Mouse (Mus musculus) left cerebral cortex, postnatal 25 days (tissue): Measurements from ENCODE around the gene Igf2bp3. TPM values are rescaled to one million over a fixed set of nuclear protein-coding genes. Genes with fewer than 3 reads are reported as not detected.

Experiments
- DNase-seq, 2 experiments: peaks; one replicate each; pipeline ENCODE4 v3.0.0; 2022; ENCODE audit warnings: low spot score in 2 of 2, mixed read lengths in 1 of 2
- intact Hi-C: fragments of 180-260 bp; cut with DNase I; formaldehyde crosslinking; loops from one replicate; pipeline ENCODE4 v1.15.1; 2025
- total RNA-seq, 2 experiments: library from RNA; stranded (reverse); gene quantifications; 2 replicates each; pipeline ENCODE4 v1.2.3; 2021

The Igf2bp3 gene
- total RNA-seq, 2 experiments from 2014 or later: 0.16 TPM; not detected in 1

GRCm38 (mm10) chr6:49219920-49220604 is 5.3 kb upstream of the Igf2bp3 start:
- no peak for DNase-seq
- intact Hi-C loops: loop anchor here (2.0 kb wide), 1 partner anchor 1959 kb away; no protein-coding TSS in a partner anchor

- no peak for DNase-seq
- intact Hi-C loops: loop anchor here (2.0 kb wide), 1 partner anchor 1960 kb away; no protein-coding TSS in a partner anchor
Observed at GRCm38 (mm10) chr6:49219001-49219560, 4.3 kb upstream of the Igf2bp3 start.

GRCm38 (mm10) chr6:49218275-49218802 is 3.6 kb upstream of the Igf2bp3 start:
- no peak for DNase-seq
- intact Hi-C loops: loop anchor here (2.0 kb wide), 1 partner anchor 1960 kb away; no protein-coding TSS in a partner anchor

- no peak for DNase-seq
- intact Hi-C loops: loop anchor here (2.0 kb wide), 1 partner anchor 1961 kb away; no protein-coding TSS in a partner anchor
Observed at GRCm38 (mm10) chr6:49217581-49218274, 3.0 kb upstream of the Igf2bp3 start.

- DNase-seq: no peak
- intact Hi-C loops: no loop called here
Observed at GRCm38 (mm10) chr6:49216811-49217542, 2.2 kb upstream of the Igf2bp3 start.

- no peak for DNase-seq
- intact Hi-C loops: no loop called here
Observed at GRCm38 (mm10) chr6:49215748-49216585, 1.2 kb upstream of the Igf2bp3 start.

GRCm38 (mm10) chr6:49214086-49214927 is 450 bp downstream of the Igf2bp3 start:
- intact Hi-C loops: no loop called here
- DNase-seq: no peak

GRCm38 (mm10) chr6:49213581-49214085 is 1.1 kb downstream of the Igf2bp3 start:
- DNase-seq: no peak
- intact Hi-C loops: no loop called here

- intact Hi-C loops: no loop called here
- DNase-seq: no peak
Observed at GRCm38 (mm10) chr6:49212931-49213580, 1.7 kb downstream of the Igf2bp3 start.

- intact Hi-C loops: no loop called here
- DNase-seq: no peak
Observed at GRCm38 (mm10) chr6:49212141-49212540, 2.6 kb downstream of the Igf2bp3 start.

GRCm38 (mm10) chr6:49211596-49211995 is 3.2 kb downstream of the Igf2bp3 start:
- intact Hi-C loops: no loop called here
- no peak for DNase-seq

GRCm38 (mm10) chr6:49209881-49210854 is 4.6 kb downstream of the Igf2bp3 start:
- DNase-seq: no peak
- intact Hi-C loops: loop anchor here (2.0 to 5.0 kb wide), 2 partner anchors 138 to 153 kb away; partner anchors contain the start of gene Malsu1

GRCm38 (mm10) chr6:49208935-49209334 is 5.8 kb downstream of the Igf2bp3 start:
- intact Hi-C loops: loop anchor here (2.0 to 5.0 kb wide), 2 partner anchors 137 to 152 kb away; partner anchors contain the start of gene Malsu1
- no peak for DNase-seq

GRCm38 (mm10) chr6:49208297-49208930 is 6.3 kb downstream of the Igf2bp3 start:
- intact Hi-C loops: loop anchor here (2.0 to 5.0 kb wide), 2 partner anchors 136 to 152 kb away; partner anchors contain the start of gene Malsu1
- no peak for DNase-seq

GRCm38 (mm10) chr6:49206416-49206815 is 8.3 kb downstream of the Igf2bp3 start:
- no peak for DNase-seq
- intact Hi-C loops: loop anchor here (5.0 kb wide), 1 partner anchor 134 kb away; the partner anchor contains the start of gene Malsu1
